ENCODE assay signal across 16 mouse cellular contexts in genomic region chr6:144445761-144446373, GRCm38 (mm10).
DNase-seq lines count a peak whose midpoint lies in the region; ATAC-seq and TF ChIP-seq lines count a peak whose summit lies in the region.
"Had no signal": no experiment of that assay in that cellular context is flagged by ENCODE, and none has a peak within 500 bp of the region (broad histone marks: within the 10 kb centered on the region; RNA-seq: fewer than 3 reads in every experiment).

No protein-coding gene starts in this region.

- 63% methylated on average over 8 of the region's 8 CpGs for WGBS in embryonic facial prominence, embryonic 14.5 days
- 62% methylated on average over 8 of the region's 8 CpGs for WGBS in embryonic facial prominence, embryonic 10.5 days
- 38% methylated on average over 8 of the region's 8 CpGs for WGBS in forebrain, embryonic 11.5 days
- 36% methylated on average over 8 of the region's 8 CpGs for WGBS in hindbrain, embryonic 15.5 days
- WGBS in midbrain, postnatal 0 days: 21% methylated on average over 8 of the region's 8 CpGs

- H3K4me2 ChIP-seq in embryonic facial prominence, embryonic 14.5 days (ENCODE audit: low read depth, low read length): no peak overlapping the region
- no peak overlapping the region for H3K4me2 ChIP-seq in forebrain, embryonic 11.5 days (ENCODE audit: low read depth, low read length, severe bottlenecking)
- 0 out of 2 replicates have a peak overlapping the region, but pooled peaks have one; percentile 13 for H3K4me2 ChIP-seq in hindbrain, embryonic 15.5 days
- H3K4me2 ChIP-seq in midbrain, postnatal 0 days (ENCODE audit: low read depth, low read length, poor library complexity, severe bottlenecking): no peak overlapping the region

- no peak overlapping the region for H3K9ac ChIP-seq in embryonic facial prominence, embryonic 14.5 days (ENCODE audit: low read depth, low read length)
- H3K9ac ChIP-seq in forebrain, embryonic 11.5 days (ENCODE audit: low read length): no peak overlapping the region
- no peak overlapping the region for H3K9ac ChIP-seq in hindbrain, embryonic 15.5 days
- no peak overlapping the region for H3K9ac ChIP-seq in midbrain, postnatal 0 days (replicated peaks; ENCODE audit: low read length, poor library complexity, severe bottlenecking)
- H3K9ac ChIP-seq: liver, embryonic 14.5 days had no signal

- H3K27ac ChIP-seq in embryonic facial prominence, embryonic 14.5 days (replicated peaks; ENCODE audit: low read depth, low read length): no peak overlapping the region
- H3K27ac ChIP-seq in embryonic facial prominence, embryonic 10.5 days (replicated peaks): no peak overlapping the region
- H3K27ac ChIP-seq in forebrain, embryonic 11.5 days (ENCODE audit: low read depth, low read length): peak overlapping the region; percentile 69
- no peak overlapping the region for H3K27ac ChIP-seq in hindbrain, embryonic 15.5 days (replicated peaks)
- H3K27ac ChIP-seq in midbrain, postnatal 0 days (ENCODE audit: low read depth, low read length): no peak overlapping the region
- H3K27ac ChIP-seq: layer of hippocampus, adult 2 months; liver, embryonic 14.5 days had no signal

- no peak for TF ChIP-seq CTCF in midbrain, postnatal 0 days (IDR thresholded peaks at IDR 0.05)

- ATAC-seq in embryonic facial prominence, embryonic 14.5 days (ENCODE audit: low read depth): peak; percentile 12; the same call in 1 of the 2 replicates
- ATAC-seq in forebrain, embryonic 11.5 days (replicated peaks; ENCODE audit: low FRiP score): peak; percentile 79
- no peak for ATAC-seq in hindbrain, embryonic 15.5 days (ENCODE audit: low FRiP score, low read depth)
- no peak for ATAC-seq in midbrain, postnatal 0 days (ENCODE audit: low FRiP score)
- no peak for ATAC-seq in activated CD4-positive, CD25-positive, alpha-beta regulatory T cell, adult 4 months
- ATAC-seq: intestine, postnatal 0 days had no signal

- H3K27me3 ChIP-seq in embryonic facial prominence, embryonic 14.5 days (replicated peaks; ENCODE audit: control insufficient read depth, insufficient read depth, low read length): no peaks in the 10 kb centered on the region
- H3K27me3 ChIP-seq in embryonic facial prominence, embryonic 10.5 days (replicated peaks; ENCODE audit: low read depth, poor library complexity, severe bottlenecking): no peaks in the 10 kb centered on the region
- H3K27me3 ChIP-seq in forebrain, embryonic 11.5 days (ENCODE audit: control insufficient read depth, insufficient read depth, low read length): no peaks in the 10 kb centered on the region; the same call in 1 of the 2 replicates
- H3K27me3 ChIP-seq in hindbrain, embryonic 15.5 days: no peaks in the 10 kb centered on the region
- no peaks in the 10 kb centered on the region for H3K27me3 ChIP-seq in midbrain, postnatal 0 days (ENCODE audit: insufficient read depth, low read length)

- H3K4me3 ChIP-seq in embryonic facial prominence, embryonic 14.5 days (ENCODE audit: low read depth, low read length): no peak overlapping the region
- no peak overlapping the region for H3K4me3 ChIP-seq in embryonic facial prominence, embryonic 10.5 days
- no peak overlapping the region for H3K4me3 ChIP-seq in forebrain, embryonic 11.5 days (ENCODE audit: low read depth, low read length)
- no peak overlapping the region for H3K4me3 ChIP-seq in hindbrain, embryonic 15.5 days
- H3K4me3 ChIP-seq in midbrain, postnatal 0 days (ENCODE audit: low read depth, low read length): no peak overlapping the region
- H3K4me3 ChIP-seq: layer of hippocampus, adult 2 months; myocyte had no signal

- no peaks in the 10 kb centered on the region for H3K9me3 ChIP-seq in embryonic facial prominence, embryonic 14.5 days (ENCODE audit: control insufficient read depth, low read length)
- no peaks in the 10 kb centered on the region for H3K9me3 ChIP-seq in embryonic facial prominence, embryonic 10.5 days
- no peaks in the 10 kb centered on the region for H3K9me3 ChIP-seq in forebrain, embryonic 11.5 days (ENCODE audit: control insufficient read depth, low read length)
- H3K9me3 ChIP-seq in hindbrain, embryonic 15.5 days: no peaks in the 10 kb centered on the region
- no peaks in the 10 kb centered on the region for H3K9me3 ChIP-seq in midbrain, postnatal 0 days (ENCODE audit: low read length)

- peak; percentile 44 for DNase-seq in embryonic facial prominence, embryonic 14.5 days (ENCODE audit: low spot score)
- DNase-seq in embryonic facial prominence, embryonic 10.5 days (ENCODE audit: low spot score): no peak
- DNase-seq in forebrain, embryonic 11.5 days (ENCODE audit: low spot score): peak; percentile 64
- DNase-seq in midbrain, postnatal 0 days (ENCODE audit: low spot score): peak; percentile 54
- DNase-seq in left cerebral cortex, adult 11 months (ENCODE audit: low spot score): no peak
- no peak for DNase-seq in kidney, adult 9 months
- DNase-seq: adrenal gland, postnatal 36 days; cerebellum, adult 11-12 months; heart, postnatal 10 days; right cerebral cortex, adult 18-20 months had no signal

- no peaks in the 10 kb centered on the region for H3K4me1 ChIP-seq in embryonic facial prominence, embryonic 14.5 days (ENCODE audit: control insufficient read depth, insufficient read depth, low read length)
- 0 out of 2 replicates have a peak, but pooled peaks cover 7% of the 10 kb centered on the region for H3K4me1 ChIP-seq in embryonic facial prominence, embryonic 10.5 days
- peaks cover 5% of the 10 kb centered on the region; the same call in 1 of the 2 replicates for H3K4me1 ChIP-seq in forebrain, embryonic 11.5 days (replicated peaks; ENCODE audit: control insufficient read depth, insufficient read depth, low read length)
- H3K4me1 ChIP-seq in hindbrain, embryonic 15.5 days (replicated peaks): peaks cover 6% of the 10 kb centered on the region; the same call in 1 of the 2 replicates
- no peaks in the 10 kb centered on the region for H3K4me1 ChIP-seq in midbrain, postnatal 0 days (ENCODE audit: insufficient read depth, low read length)

- no peaks in the 10 kb centered on the region for H3K36me3 ChIP-seq in embryonic facial prominence, embryonic 14.5 days (ENCODE audit: control insufficient read depth, insufficient read depth, low read length)
- H3K36me3 ChIP-seq in embryonic facial prominence, embryonic 10.5 days (replicated peaks): no peaks in the 10 kb centered on the region
- H3K36me3 ChIP-seq in forebrain, embryonic 11.5 days (ENCODE audit: control insufficient read depth, insufficient read depth, low read length): no peaks in the 10 kb centered on the region
- no peaks in the 10 kb centered on the region for H3K36me3 ChIP-seq in hindbrain, embryonic 15.5 days
- no peaks in the 10 kb centered on the region for H3K36me3 ChIP-seq in midbrain, postnatal 0 days (ENCODE audit: insufficient read depth, low read length)

Comparison
In these comparisons a context has a peak if more than half of its experiments do, and no peak if none do; other contexts are left out.
1. DNase-seq: peak in embryonic facial prominence, embryonic 14.5 days (single experiment), forebrain, embryonic 11.5 days (single experiment) and midbrain, postnatal 0 days (single experiment); none in embryonic facial prominence, embryonic 10.5 days (single experiment), left cerebral cortex, adult 11 months (single experiment) and kidney, adult 9 months (single experiment).
2. ATAC-seq: peak in embryonic facial prominence, embryonic 14.5 days (single experiment) and forebrain, embryonic 11.5 days (single experiment); none in hindbrain, embryonic 15.5 days (single experiment), midbrain, postnatal 0 days (single experiment) and activated CD4-positive, CD25-positive, alpha-beta regulatory T cell, adult 4 months (single experiment).